10 mouse cellular contexts compared by ENCODE assay signal in genomic region chr10:79900951-79901410, GRCm38 (mm10). TPM values are rescaled to one million over a fixed set of nuclear protein-coding genes. Genes with fewer than 3 reads are reported as not detected.
DNase-seq lines count a peak whose midpoint lies in the region; ATAC-seq and TF ChIP-seq lines count a peak whose summit lies in the region.
"Had no signal": no experiment of that assay in that cellular context is flagged by ENCODE, and none has a peak within 500 bp of the region (broad histone marks: within the 10 kb centered on the region; RNA-seq: fewer than 3 reads in every experiment).

No protein-coding gene starts in this region.

- no peaks in the 10 kb centered on the region for H3K9me3 ChIP-seq in forebrain, embryonic 15.5 days

- DNase-seq in kidney, adult 2 months = peak; percentile 29
- no peak for DNase-seq in kidney, adult 8-10 months
- peak; percentile 34 to 46 for DNase-seq in layer of hippocampus, postnatal 25 days (ENCODE audit: extremely low spot score in 1 of 2, low spot score in 1 of 2)
- no peak for DNase-seq in urinary bladder, adult 18-20 months (ENCODE audit: low spot score in 2 of 2)
- no peak for DNase-seq in c-Kit-positive CD71-positive TER-119-positive erythroid progenitor cells, embryonic 14.5 days (ENCODE audit: low spot score)

- H3K4me1 ChIP-seq in kidney, adult 2 months (ENCODE audit: control insufficient read depth, insufficient read depth, low read length) = no peaks in the 10 kb centered on the region
- peaks cover 7% of the 10 kb centered on the region for H3K4me1 ChIP-seq in forebrain, embryonic 15.5 days
- peaks cover 51% of the 10 kb centered on the region for H3K4me1 ChIP-seq in olfactory bulb, adult 2 months (ENCODE audit: control insufficient read depth, insufficient read depth, low read length)

- TF ChIP-seq CTCF in kidney, adult 2 months (conservative IDR thresholded peaks at IDR 0.05; ENCODE audit: insufficient read depth, insufficient read length, low read depth, low read length) = peak; percentile 46
- TF ChIP-seq CTCF in olfactory bulb, adult 2 months (IDR thresholded peaks at IDR 0.05; ENCODE audit: insufficient read depth, low read depth, low read length) = no peak

- H3K27ac ChIP-seq in kidney, adult 2 months (ENCODE audit: insufficient read depth, low read depth, low read length) = no peak overlapping the region
- peak overlapping the region; percentile 27; the same call in 1 of the 2 replicates for H3K27ac ChIP-seq in forebrain, embryonic 15.5 days (replicated peaks)
- H3K27ac ChIP-seq in olfactory bulb, adult 2 months (ENCODE audit: insufficient read depth, low read depth, low read length) = peak overlapping the region; percentile 90

- no peaks in the 10 kb centered on the region for H3K27me3 ChIP-seq in kidney, adult 2 months (replicated peaks; ENCODE audit: control insufficient read depth, insufficient read depth, low read length)
- no peaks in the 10 kb centered on the region for H3K27me3 ChIP-seq in forebrain, embryonic 15.5 days

- ATAC-seq in forebrain, embryonic 15.5 days (replicated peaks) = peak; percentile 63
- no peak for ATAC-seq in monocyte, adult 5-6 weeks (replicated peaks; ENCODE audit: insufficient number of reproducible peaks, low FRiP score, low TSS enrichment, poor library complexity, severe bottlenecking)

- WGBS in kidney, adult 2 months = 71% methylated on average over 2 of the region's 2 CpGs
- WGBS in forebrain, embryonic 15.5 days = 7% methylated on average over 2 of the region's 2 CpGs
- WGBS in olfactory bulb, adult 2 months = 10% methylated on average over 2 of the region's 2 CpGs

- H3K4me3 ChIP-seq in kidney, adult 2 months (ENCODE audit: insufficient read depth, low read depth, low read length) = no peak overlapping the region
- H3K4me3 ChIP-seq in forebrain, embryonic 15.5 days = no peak overlapping the region
- H3K4me3 ChIP-seq in olfactory bulb, adult 2 months (ENCODE audit: insufficient read depth, low read depth, low read length) = no peak overlapping the region

- TF ChIP-seq POLR2A in kidney, adult 2 months (IDR thresholded peaks at IDR 0.05; ENCODE audit: low read depth, low read length) = no peak
- TF ChIP-seq POLR2A in olfactory bulb, adult 2 months (IDR thresholded peaks at IDR 0.05; ENCODE audit: insufficient read depth, low read depth, low read length) = no peak

- H3K4me2 ChIP-seq in forebrain, embryonic 15.5 days (replicated peaks) = no peak overlapping the region

- no peaks in the 10 kb centered on the region for H3K36me3 ChIP-seq in kidney, adult 2 months (ENCODE audit: control insufficient read depth, insufficient read depth, low read length)
- peaks cover 30% of the 10 kb centered on the region for H3K36me3 ChIP-seq in forebrain, embryonic 15.5 days

- H3K9ac ChIP-seq in forebrain, embryonic 15.5 days (replicated peaks) = no peak overlapping the region

RNA-seq across cellular contexts. Expression of gene Med16, which starts 7.7 kb away (rescaled TPM):
- polyA plus RNA-seq in kidney, adult 2 months (2012; rRNA removed) = 57.1 and 75.4 TPM in 2 replicates
- polyA plus RNA-seq in forebrain, embryonic 15.5 days (2015; fragmentation: Nextera tagmentation; extraction: Ambion mirVana) = 53.2 and 56.6 TPM in 2 replicates
- total RNA-seq in layer of hippocampus, postnatal 25 days (2021) = 10 to 100 TPM; 55.5 to 56.2 TPM
- polyA plus RNA-seq in olfactory bulb, adult 2 months (2012; ENCODE audit: insufficient read depth, insufficient read length, low replicate concordance, missing spikeins) = not detected in 2 replicates
- total RNA-seq in monocyte, adult 5-6 weeks (2017) = 13.3 to 16.8 TPM (median 13.3 TPM) in 3 replicates

RNA-seq across cellular contexts. Expression of gene Gm26602, which starts 9.7 kb away (rescaled TPM):
- not detected in 2 replicates for polyA plus RNA-seq in kidney, adult 2 months (2012; rRNA removed)
- polyA plus RNA-seq in forebrain, embryonic 15.5 days (2015; fragmentation: Nextera tagmentation; extraction: Ambion mirVana) = 10.4 and 21.1 TPM in 2 replicates
- total RNA-seq in layer of hippocampus, postnatal 25 days (2021) = not detected
- polyA plus RNA-seq in olfactory bulb, adult 2 months (2012; ENCODE audit: insufficient read depth, insufficient read length, low replicate concordance, missing spikeins) = not detected in 2 replicates
- not detected in 3 replicates for total RNA-seq in monocyte, adult 5-6 weeks (2017)
- polyA plus RNA-seq: intestine, embryonic 14.5 days had no signal

RNA-seq across cellular contexts. Expression of gene Cfd, which starts 10.3 kb away (rescaled TPM):
- 1,335 and 2,389 TPM in 2 replicates for polyA plus RNA-seq in kidney, adult 2 months (2012; rRNA removed)
- not detected in 2 replicates for polyA plus RNA-seq in forebrain, embryonic 15.5 days (2015; fragmentation: Nextera tagmentation; extraction: Ambion mirVana)
- total RNA-seq in layer of hippocampus, postnatal 25 days (2021) = not detected
- polyA plus RNA-seq in olfactory bulb, adult 2 months (2012; ENCODE audit: insufficient read depth, insufficient read length, low replicate concordance, missing spikeins) = not detected in 2 replicates
- total RNA-seq in monocyte, adult 5-6 weeks (2017) = not detected in 3 replicates
- polyA plus RNA-seq: intestine, embryonic 14.5 days; stomach, embryonic 16.5 days had no signal

RNA-seq across cellular contexts. Expression of gene Elane, which starts 14.9 kb away (rescaled TPM):
- 0.10 TPM in 1 of 2 replicates, not detected in the other for polyA plus RNA-seq in kidney, adult 2 months (2012; rRNA removed)
- 0.19 TPM in 1 of 2 replicates, not detected in the other for polyA plus RNA-seq in forebrain, embryonic 15.5 days (2015; fragmentation: Nextera tagmentation; extraction: Ambion mirVana)
- total RNA-seq in layer of hippocampus, postnatal 25 days (2021) = not detected
- polyA plus RNA-seq in olfactory bulb, adult 2 months (2012; ENCODE audit: insufficient read depth, insufficient read length, low replicate concordance, missing spikeins) = not detected in 2 replicates
- not detected in 3 replicates for total RNA-seq in monocyte, adult 5-6 weeks (2017)
- polyA plus RNA-seq: intestine, embryonic 14.5 days had no signal

RNA-seq across cellular contexts. Expression of gene Kiss1r, which starts 15.8 kb away (rescaled TPM):
- polyA plus RNA-seq in kidney, adult 2 months (2012; rRNA removed) = 5.6 and 9.2 TPM in 2 replicates
- 2.2 and 2.7 TPM in 2 replicates for polyA plus RNA-seq in forebrain, embryonic 15.5 days (2015; fragmentation: Nextera tagmentation; extraction: Ambion mirVana)
- total RNA-seq in layer of hippocampus, postnatal 25 days (2021) = 1 to 10 TPM; 6.6 to 6.7 TPM
- polyA plus RNA-seq in olfactory bulb, adult 2 months (2012; ENCODE audit: insufficient read depth, insufficient read length, low replicate concordance, missing spikeins) = not detected in 2 replicates
- total RNA-seq in monocyte, adult 5-6 weeks (2017) = 0.39 TPM in 1 of 3 replicates, not detected in the others

Comparison
In these comparisons a context has a peak if more than half of its experiments do, and no peak if none do; other contexts are left out.
1. DNase-seq: peak in kidney, adult 2 months (single experiment) and layer of hippocampus, postnatal 25 days (2 of 2); none in kidney, adult 8-10 months (0 of 2), urinary bladder, adult 18-20 months (0 of 2) and c-Kit-positive CD71-positive TER-119-positive erythroid progenitor cells, embryonic 14.5 days (single experiment).
2. RNA of gene Gm26602, which starts 9.7 kb away (polyA plus RNA-seq): 10.4 to 21.1 TPM in forebrain, embryonic 15.5 days; not detected in kidney, adult 2 months and not detected in olfactory bulb, adult 2 months; every median in the first group is over 10 times any median in the second.
3. RNA of gene Cfd, which starts 10.3 kb away (polyA plus RNA-seq): 1,335 to 2,389 TPM in kidney, adult 2 months; not detected in forebrain, embryonic 15.5 days and not detected in olfactory bulb, adult 2 months; every median in the first group is over 1,000 times any median in the second.